Mouse (Mus musculus): ENCODE data around the gene Fblim1.

Gene Fblim1

GRCm38 (mm10) chr4:141537706-141538407 is 68.0 kb downstream of the Fblim1 start:
- peak; percentile 28 to 69 for DNase-seq

DNA sequence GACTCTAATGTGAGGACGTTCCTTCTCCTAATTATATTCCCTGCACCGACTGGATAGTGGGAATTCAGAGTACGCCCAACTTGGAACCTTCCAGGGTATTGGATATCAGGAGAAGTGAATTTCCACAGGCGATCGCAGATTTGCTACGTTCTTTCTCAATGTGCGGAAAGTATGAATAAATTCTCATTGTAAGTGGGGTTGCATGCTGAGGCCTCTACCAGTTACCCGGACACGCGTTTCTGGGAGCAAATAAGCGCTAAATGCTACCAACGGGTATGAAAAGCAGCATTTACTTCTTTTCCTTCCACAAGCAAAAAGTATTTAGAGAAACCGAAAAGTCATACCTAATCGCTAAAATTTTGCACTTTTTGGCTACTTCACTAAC is 68.7 kb downstream of the Fblim1 start:
- no peak for DNase-seq

DNA sequence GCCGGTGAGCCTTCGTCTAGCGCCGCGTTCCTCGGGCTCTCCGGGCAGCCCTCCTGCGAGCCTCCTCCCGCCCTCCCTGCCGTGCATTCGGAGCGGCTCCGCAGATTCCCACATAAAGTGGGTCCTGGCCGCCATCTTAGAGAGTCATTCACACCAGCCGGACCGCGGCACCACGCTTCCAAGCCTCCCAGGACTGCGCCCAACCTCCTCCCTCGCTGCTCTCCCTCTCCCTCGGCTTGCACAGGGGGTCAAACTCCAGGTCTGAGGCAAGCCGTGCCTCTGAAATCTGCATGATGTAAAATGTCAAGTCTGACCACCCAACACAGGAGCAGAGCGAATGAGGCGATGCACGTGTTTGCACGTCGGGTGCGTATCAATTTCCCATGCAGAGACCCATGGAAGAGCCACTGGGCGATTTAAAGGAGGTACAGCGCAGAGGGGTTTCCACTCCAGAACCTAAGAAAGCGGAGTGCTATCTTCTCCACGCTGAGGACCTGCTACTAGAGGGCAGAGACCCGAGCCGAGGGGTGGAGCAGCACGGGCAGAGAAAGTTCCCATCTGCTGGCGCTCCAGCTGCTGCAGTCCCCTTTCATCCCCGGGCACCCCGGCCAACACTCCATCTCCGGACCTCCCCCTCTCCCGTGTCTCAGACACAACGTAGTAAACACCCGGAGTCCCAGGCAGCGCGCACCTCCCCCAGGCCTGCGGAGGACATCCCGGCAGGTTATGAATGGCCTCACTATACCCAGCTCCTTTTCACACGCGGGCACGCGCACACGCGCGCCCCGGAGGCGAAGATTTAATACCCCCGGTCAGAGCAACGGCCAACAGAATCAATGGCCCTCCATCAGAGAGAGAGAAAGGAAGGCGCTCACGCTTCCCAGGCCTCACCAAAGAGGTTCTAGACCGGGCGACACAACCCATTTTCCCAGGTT is 69.3 kb downstream of the Fblim1 start:
- DNase-seq, result peak; percentile 68 to 74

DNA sequence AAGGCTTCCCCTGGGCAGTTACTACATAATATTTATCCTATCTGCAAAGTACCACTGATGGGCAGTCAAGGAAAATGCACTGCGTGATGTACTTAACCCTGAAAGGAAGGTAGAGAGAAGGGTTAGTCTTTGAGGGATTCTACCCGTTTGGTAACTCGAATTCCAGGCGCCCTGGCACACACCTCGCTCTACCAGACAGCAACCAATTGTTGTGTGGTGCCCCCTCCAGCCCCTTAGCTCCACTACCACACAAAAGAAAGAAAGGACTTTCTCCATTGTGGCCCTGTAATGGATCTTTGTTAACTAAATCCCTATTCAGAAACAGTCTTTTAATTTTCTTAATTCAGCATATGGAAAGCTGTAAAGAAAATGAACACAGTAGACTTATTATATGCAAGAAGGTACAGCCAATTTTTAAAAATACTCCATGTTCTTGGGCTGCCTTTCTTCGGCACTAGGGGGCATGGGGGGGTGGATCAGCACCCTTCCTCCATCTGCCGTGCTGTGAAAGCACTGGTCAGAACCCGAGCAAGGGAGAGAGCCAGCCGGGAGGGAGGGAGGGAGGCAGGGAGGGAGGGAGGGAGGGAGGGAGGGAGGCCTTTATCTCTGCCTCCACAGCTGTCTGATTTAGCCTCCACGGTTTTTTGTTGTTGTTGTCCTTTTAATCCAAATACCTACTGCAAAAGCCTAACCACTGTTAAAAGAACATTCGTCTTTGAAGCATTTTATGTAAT is 70.8 kb downstream of the Fblim1 start:
- peak; percentile 59 to 71 for DNase-seq

- DNase-seq, result no peak
These were observed 74.9 kb downstream of the Fblim1 start for GRCm38 (mm10) chr4:141530979-141531378.

DNA sequence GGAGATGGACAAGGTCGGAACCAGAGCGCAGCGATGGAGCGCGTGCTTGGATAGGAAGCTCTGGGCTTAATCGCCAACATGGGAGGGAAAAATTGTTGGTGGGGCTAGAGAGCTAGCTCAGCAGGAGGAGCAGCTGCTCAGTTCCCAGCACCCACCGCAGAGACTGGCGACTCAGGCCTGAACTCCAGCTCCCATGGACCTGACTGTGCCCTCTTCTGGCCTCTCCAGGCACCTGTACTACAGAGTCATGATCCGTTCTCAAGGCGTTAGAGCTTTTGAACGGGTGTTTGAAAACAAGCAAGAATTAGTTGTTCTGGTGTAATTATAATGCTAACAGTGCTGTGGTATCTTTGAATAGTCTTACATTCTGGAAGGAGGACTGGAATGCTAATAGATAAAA is 77.0 kb downstream of the Fblim1 start:
- no peak for DNase-seq

DNA sequence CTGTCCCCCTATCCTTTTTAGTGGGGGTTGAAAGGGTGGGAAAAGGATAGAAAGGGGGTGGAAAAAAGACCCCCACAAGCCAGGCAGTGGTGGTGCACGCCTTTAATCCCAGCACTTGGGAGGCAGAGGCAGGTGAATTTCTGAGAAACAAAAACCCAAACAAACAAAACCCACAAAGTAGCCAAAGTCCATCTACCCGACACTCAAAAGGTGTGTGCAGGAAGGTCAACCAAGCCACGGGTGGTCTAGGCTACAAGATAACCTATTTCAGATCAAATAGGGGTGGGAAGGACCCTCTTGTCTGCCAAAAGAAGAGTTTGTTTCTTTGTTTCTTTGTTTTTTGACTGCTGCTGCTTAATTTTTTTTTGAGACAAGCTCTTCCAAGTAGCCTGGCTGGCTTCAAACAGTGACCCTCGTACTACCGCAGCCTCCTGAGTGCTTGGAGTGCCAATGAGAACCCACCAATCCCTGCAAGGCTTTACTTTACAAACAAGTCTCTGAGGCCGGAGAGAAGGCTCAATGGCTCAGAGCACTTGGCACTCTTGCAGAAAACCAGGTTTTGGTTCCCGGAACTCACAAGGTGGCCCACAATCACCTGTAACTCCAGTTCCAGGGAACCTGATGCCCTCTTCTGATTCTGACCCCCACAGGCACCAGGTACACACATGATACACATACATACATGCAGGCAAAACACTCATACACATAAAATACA is 78.8 kb downstream of the Fblim1 start:
- peak; percentile 21 to 42 for DNase-seq

Data from kidney, postnatal 36 days (tissue).